Mouse (Mus musculus): Measurements from ENCODE around the gene Olfr142.

Gene Olfr142

DNA sequence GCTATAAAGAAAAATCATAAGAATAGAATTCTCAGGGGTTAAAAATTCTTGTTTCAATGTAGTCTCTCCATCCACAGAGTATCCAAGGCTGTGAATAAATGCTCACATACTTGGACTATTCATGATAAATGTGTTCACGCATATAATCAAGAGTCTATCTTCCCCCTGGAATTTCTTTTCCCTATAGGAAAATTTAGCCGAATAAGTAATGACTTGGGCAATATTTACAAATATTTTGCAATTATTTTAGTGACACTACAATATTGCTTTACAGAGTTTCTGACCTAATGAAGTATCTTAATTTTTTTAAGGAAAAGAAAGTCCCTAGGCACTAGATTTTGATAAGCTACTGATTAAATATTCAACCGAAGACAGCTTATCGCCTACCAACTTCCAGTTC, at the start of gene Olfr142:
Olfr142 (minus strand) TSS at position 101 of the 400 bp plus-strand sequence.
- WGBS: 92% methylated on average over 4 of the region's 4 CpGs

DNA sequence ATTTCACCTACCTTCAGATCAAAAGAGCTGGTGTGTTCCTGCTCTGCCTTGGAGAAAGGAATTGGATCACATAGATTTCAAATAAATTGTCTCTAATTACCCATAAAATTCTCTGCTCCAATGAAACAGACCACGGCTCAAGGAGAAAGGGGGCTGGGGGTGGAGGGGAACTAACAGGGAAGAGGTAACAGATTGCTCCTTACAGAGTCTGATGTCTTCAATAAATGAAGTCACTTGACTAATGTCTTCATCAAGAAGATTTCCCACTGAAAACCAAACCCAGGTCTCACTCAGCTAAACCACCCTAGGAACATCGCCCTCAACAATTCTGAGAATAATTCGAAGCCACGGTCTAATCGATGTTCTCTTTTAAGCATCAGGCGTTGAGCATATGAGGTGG, 35.3 kb upstream of the Olfr142 start, which contains the start of gene Olfr1272:
Olfr1272 (minus strand) TSS at position 101 of the 400 bp plus-strand sequence.
- 86% methylated on average over 6 of the region's 6 CpGs for WGBS

DNA sequence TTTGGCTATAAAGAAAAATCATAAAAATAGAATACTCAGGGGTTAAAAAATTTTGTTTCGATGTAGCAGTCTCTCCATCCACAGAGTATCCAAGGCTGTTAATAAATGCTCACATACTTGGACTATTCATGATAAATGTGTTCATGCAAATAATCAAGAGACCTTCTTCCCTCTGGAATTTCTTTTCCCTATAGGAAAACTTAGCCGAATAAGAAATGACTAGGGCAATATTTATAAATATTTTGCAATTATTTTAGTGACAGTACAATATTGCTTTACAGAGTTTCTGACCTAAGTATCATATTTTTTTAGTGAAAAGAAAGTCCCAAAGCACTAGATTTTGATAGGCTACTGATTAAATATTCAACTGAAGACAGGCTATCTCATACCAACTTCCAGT, 13.5 kb upstream of the Olfr142 start, which contains the start of gene Olfr1271:
Olfr1271 (minus strand) TSS at position 101 of the 400 bp plus-strand sequence.
- WGBS: 96% methylated on average over 2 of the region's 2 CpGs

DNA sequence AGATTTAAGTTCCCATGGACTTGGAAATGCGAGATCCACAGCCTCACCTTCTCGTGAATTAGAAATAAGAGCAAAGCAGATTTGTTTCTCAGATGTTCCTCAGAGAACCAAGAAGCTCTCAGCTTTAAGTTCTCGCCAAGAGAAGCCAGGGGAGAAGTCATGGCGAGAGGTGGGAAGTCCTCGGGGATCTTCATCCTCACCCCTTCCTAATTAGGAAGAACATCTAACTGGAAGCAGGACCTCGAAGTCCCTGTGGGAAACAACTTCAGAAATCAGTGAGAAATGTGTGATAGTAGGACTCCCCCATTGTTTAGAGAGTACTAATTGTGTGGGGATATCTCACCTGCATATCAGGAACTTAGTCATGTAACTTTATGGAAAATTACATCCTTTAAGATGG, 33.0 kb downstream of the Olfr142 start, which contains the start of gene Olfr1506:
Olfr1506 (minus strand) TSS at position 101 of the 400 bp plus-strand sequence.
- no CpG with 5 or more reads among the region's 6 CpGs for WGBS
